Mouse (Mus musculus) stomach, embryonic 15.5 days (tissue): ENCODE measurements around the gene Tia1. TPM values are rescaled to one million over a fixed set of nuclear protein-coding genes. Genes with fewer than 3 reads are reported as not detected.
A peak's percentile ranks its signal among the peaks of the same experiment; 100 is the strongest.

ENCODE experiments used
- ATAC-seq: fragments of 200-750 bp; cut with Nextera tagmentation; 2 replicates; pipeline ENCODE4 v1.8.0; 2017; ENCODE audit warnings: low read depth, moderate number of reproducible peaks, moderate TSS enrichment; ENCODE audit not compliant: insufficient read depth, low FRiP score
- H3K27ac ChIP-seq: fragments of 300-500 bp; sonication (generic); 2 replicates; pipeline ENCODE4 v1.5.1; 2015; ENCODE audit warnings: mild to moderate bottlenecking, inconsistent platforms
- H3K27me3 ChIP-seq: fragments of 300-500 bp; sonication (generic); replicated peaks from 2 replicates; pipeline ENCODE4 v1.6.1; 2015; ENCODE audit warnings: inconsistent platforms
- H3K36me3 ChIP-seq: fragments of 300-500 bp; sonication (generic); 2 replicates; pipeline ENCODE4 v1.6.1; 2015; ENCODE audit warnings: inconsistent platforms
- H3K4me1 ChIP-seq: fragments of 300-500 bp; sonication (generic); 2 replicates; pipeline ENCODE4 v1.6.1; 2015; ENCODE audit warnings: inconsistent platforms
- H3K4me2 ChIP-seq: fragments of 300-500 bp; sonication (generic); 2 replicates; pipeline ENCODE4 v1.6.1; 2015; ENCODE audit warnings: mild to moderate bottlenecking, inconsistent platforms
- H3K4me3 ChIP-seq: fragments of 300-500 bp; sonication (generic); replicated peaks from 2 replicates; pipeline ENCODE4 v1.5.1; 2015; ENCODE audit warnings: inconsistent platforms
- H3K9ac ChIP-seq: fragments of 300-500 bp; sonication (generic); 2 replicates; pipeline ENCODE4 v1.6.1; 2015; ENCODE audit warnings: inconsistent platforms
- H3K9me3 ChIP-seq: fragments of 300-500 bp; sonication (generic); 2 replicates; pipeline ENCODE4 v1.6.1; 2016; ENCODE audit warnings: inconsistent platforms
- WGBS: fragments of 180-500 bp; shearing (Covaris S2); methylation state at CpG from one replicate; pipeline ENCODE4 v1.1.7; 2015; 5-methylcytosine and 5-hydroxymethylcytosine counted together
- polyA plus RNA-seq: library from polyadenylated mRNA; unstranded; fragments of >200 nt; fragmentation: Nextera tagmentation; extraction: Ambion mirVana; gene quantifications from 2 replicates; pipeline ENCODE4 v1.2.1, GENCODE M21; 2015

Gene Tia1
- polyA plus RNA-seq, 1 experiment from 2014 or later = 158 TPM

DNA sequence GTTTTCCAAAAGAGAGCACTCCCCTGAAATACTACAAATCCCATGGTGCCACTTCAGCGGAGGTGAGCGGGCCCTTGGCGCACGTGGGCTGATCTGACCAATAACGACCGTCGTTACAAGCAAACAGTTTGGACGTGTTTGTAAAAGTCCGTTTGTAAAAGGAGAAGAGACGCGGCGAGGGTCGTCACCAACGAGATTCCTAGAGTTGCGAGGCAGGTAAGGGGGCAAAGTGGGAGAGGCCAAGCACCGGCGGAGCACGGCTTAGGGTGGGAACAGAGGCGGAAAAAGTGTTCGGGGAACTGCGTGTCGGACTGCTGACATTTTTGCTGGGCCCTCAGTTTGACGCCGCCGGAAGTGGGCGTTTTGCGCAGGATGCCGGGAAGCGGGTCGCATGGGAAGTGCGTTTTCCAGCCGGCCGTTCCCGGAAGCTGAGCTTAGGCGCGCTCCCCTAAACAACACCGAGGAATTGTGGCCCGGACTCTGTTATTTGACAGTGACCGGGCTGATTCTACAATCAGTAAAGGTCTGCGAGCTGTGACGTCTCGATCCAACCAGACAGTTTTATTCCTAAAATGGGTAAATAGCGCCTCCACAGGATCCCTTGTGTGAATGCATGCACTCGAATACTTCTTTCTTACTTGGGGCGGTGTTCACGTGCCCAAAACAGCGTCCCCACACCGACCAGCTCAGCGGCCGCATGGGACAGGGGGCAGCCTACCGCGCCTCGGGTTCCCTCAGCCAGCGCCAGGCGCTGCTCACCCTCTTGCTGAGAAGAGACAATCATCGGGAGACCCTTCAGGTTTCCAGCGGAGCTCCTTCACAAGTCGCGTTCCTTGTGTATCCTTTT, 34.5 kb downstream of the Tia1 start, which contains the start of gene C87436:
Gene C87436 (plus strand): TSS at position 103 of the 847 bp plus-strand sequence.
- peak within 1 kb of the TSS; percentile 76 for H3K9ac ChIP-seq
- WGBS = under 1% methylated on average over 59 of the region's 59 CpGs
- H3K27ac ChIP-seq = peak within 1 kb of the TSS; percentile 96
- H3K9me3 ChIP-seq = no peaks in the 10 kb centered on the region
- peak; percentile 94 for ATAC-seq
- no peaks in the 10 kb centered on the region for H3K27me3 ChIP-seq
- peak within 1 kb of the TSS; percentile 68 for H3K4me2 ChIP-seq
- H3K36me3 ChIP-seq = peaks cover 13% of the 10 kb centered on the region
- 0 out of 2 replicates have a peak, but pooled peaks cover 6% of the 10 kb centered on the region for H3K4me1 ChIP-seq
- H3K4me3 ChIP-seq = peak within 1 kb of the TSS; percentile 76

DNA sequence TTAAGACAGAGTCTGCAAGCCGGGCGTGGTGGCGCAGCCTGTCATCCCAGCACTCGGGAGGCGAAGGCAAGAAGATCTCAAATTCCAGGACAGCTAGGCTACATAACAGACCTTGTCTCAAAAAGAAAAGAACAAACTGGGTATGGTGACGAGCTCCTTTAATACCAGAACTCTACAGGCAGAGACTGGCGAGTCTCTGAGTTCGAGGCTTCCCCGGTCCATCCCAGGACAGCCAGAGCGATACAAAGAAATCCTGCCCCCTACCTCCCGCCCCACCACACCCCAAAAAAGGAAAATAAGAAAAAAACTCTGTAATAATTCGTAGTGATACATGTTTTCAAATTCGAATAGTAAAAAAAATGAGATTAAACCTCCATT, 35.1 kb downstream of the Tia1 start:
- H3K27me3 ChIP-seq = no peaks in the 10 kb centered on the region
- peaks cover 15% of the 10 kb centered on the region for H3K36me3 ChIP-seq
- peak overlapping the region; percentile 68 for H3K4me2 ChIP-seq
- peak overlapping the region; percentile 76 for H3K9ac ChIP-seq
- ATAC-seq = no peak
- H3K27ac ChIP-seq = peak overlapping the region; percentile 96
- H3K9me3 ChIP-seq = no peaks in the 10 kb centered on the region
- H3K4me3 ChIP-seq = peak overlapping the region; percentile 76
- WGBS = 3% methylated on average over 13 of the region's 13 CpGs
- 0 out of 2 replicates have a peak, but pooled peaks cover 6% of the 10 kb centered on the region for H3K4me1 ChIP-seq

DNA sequence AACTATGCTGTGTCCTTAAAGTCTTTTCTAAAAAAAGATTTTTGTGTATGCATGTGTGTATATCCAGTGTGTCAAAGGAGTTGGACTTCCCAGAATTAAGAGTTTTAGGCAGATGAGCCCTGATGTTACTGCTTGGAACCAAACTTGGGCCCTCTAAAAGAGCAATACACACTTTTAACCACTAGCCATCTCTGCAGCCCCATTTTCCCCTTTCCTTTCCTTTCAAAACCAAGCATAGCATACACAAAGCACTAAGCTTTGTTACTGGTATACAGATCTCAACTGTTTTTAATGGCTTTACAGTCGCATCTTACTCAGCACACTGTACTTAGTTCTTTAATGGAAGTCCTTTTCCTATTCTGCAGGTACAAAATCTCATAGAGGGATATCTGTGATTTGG, 35.5 kb downstream of the Tia1 start:
- Histone ChIP-seq H3K4me2 (peak overlapping the region; percentile 68), H3K27me3 (no peaks in the 10 kb centered on the region), H3K9ac (no peak overlapping the region; the same call in 1 of the 2 replicates), H3K36me3 (peaks cover 19% of the 10 kb centered on the region), H3K27ac (no peak overlapping the region), H3K9me3 (no peaks in the 10 kb centered on the region), H3K4me3 (peak overlapping the region; percentile 76), H3K4me1 (0 out of 2 replicates have a peak, but pooled peaks cover 6% of the 10 kb centered on the region)
- no peak for ATAC-seq
- 88% methylated on average over 1 of the region's 1 CpGs for WGBS

DNA sequence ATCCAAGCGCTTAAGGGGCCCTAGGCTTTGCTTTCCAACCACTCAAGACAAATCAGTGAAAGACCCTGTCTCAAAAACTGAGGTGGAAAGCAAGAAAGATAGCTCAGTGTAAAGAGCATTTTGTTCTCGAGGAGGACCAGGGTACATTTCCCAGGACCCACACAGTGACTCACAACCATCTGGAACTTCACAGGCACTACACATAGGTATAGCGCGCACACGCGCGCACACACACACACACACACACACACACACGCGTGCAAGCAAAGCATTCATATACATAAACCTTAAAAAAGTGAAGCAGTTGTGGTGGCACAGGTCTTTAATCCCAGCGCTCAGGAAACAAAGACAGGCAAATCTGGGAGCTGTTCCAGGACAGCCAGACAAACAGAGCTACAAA, 37.6 kb downstream of the Tia1 start:
- Histone ChIP-seq H3K27me3 (no peaks in the 10 kb centered on the region), H3K9ac (no peak overlapping the region), H3K4me1 (0 out of 2 replicates have a peak, but pooled peaks cover 6% of the 10 kb centered on the region), H3K36me3 (peaks cover 25% of the 10 kb centered on the region), H3K4me3 (no peak overlapping the region), H3K4me2 (no peak overlapping the region), H3K27ac (no peak overlapping the region), H3K9me3 (no peaks in the 10 kb centered on the region)
- ATAC-seq = no peak
- WGBS = 91% methylated on average over 10 of the region's 10 CpGs

DNA sequence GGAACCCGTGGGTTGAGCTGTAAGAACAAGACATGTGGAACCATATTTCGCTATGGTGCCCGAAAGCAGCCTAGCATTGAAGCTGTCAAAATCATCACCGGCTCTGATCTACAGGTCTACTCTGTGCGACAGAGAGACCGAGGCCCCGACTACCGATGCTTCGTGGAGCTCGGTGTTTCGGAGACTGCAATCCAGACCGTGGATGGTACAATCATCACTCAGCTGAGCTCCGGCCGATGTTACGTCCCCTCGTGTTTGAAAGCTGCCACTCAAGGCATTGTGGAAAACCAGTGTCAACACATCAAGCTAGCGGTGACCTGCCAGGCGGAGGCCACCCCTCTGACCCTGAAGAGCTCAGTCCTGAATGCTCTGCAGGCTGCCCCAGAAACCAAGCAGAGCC, 41.5 kb downstream of the Tia1 start:
- H3K36me3 ChIP-seq = peaks cover 36% of the 10 kb centered on the region
- H3K4me3 ChIP-seq = no peak overlapping the region
- no peaks in the 10 kb centered on the region for H3K9me3 ChIP-seq
- WGBS = 91% methylated on average over 18 of the region's 18 CpGs
- H3K4me1 ChIP-seq = no peaks in the 10 kb centered on the region
- ATAC-seq = no peak
- no peaks in the 10 kb centered on the region for H3K27me3 ChIP-seq
- no peak overlapping the region for H3K9ac ChIP-seq
- H3K4me2 ChIP-seq = no peak overlapping the region
- H3K27ac ChIP-seq = no peak overlapping the region

DNA sequence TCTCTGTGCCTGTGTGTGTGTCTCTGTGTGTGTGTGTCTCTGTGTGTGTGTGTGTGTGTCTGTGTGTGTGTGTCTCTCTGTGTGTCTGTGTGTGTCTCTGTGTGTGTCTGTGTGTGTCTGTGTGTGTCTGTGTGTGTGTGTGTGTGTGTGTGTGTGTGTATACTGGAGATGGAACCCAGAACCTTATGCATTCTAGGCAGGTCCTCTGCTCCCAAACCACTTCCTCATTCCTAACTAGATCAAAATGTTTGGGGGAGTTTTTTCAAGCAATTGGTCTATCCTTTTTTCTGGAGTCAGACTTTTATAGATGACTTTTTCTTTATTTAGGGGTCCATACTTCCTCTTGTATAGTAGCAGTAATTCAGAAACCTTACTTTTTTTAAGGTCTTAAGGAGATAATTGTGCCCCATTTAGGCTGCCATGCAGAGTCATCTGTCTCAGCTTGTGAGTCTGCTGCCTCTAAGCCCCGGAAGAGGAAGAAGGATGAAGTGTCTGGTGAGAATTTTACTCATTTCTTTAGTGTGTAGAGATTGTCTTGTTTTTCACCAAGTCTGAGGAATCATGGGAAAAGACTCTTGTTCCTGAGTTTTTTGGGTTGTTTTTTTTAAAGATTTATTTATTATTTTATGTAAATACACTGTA, 43.0 kb downstream of the Tia1 start:
- no peak overlapping the region for H3K27ac ChIP-seq
- H3K4me1 ChIP-seq = no peaks in the 10 kb centered on the region
- peaks cover 43% of the 10 kb centered on the region for H3K36me3 ChIP-seq
- no peaks in the 10 kb centered on the region for H3K9me3 ChIP-seq
- no peak overlapping the region for H3K4me3 ChIP-seq
- no peak for ATAC-seq
- H3K9ac ChIP-seq = no peak overlapping the region
- WGBS = 78% methylated on average over 1 of the region's 1 CpGs
- H3K4me2 ChIP-seq = no peak overlapping the region
- no peaks in the 10 kb centered on the region for H3K27me3 ChIP-seq

DNA sequence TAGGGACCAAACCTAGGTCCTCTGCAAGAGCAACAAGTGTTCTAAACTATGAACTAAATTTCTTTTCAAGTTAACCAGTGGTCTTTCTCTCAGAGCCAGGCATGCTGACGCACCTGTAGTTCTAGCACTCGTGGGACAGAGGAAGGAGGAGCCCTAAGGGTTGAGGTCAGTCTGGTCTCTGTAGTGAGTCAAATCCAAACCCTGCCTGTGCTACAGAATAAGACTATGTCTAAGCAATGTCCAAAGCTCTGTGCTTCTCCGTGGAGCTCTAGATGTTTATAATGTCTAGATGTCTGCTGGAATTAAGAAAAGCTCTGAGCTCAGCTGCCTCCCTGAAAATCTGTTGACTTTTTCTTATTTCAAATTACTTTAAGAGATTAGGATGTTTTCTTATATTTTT, 52.7 kb downstream of the Tia1 start:
- Histone ChIP-seq H3K9me3 (no peaks in the 10 kb centered on the region), H3K9ac (no peak overlapping the region), H3K36me3 (peaks cover 25% of the 10 kb centered on the region; the same call in 1 of the 2 replicates), H3K4me3 (no peak overlapping the region), H3K27me3 (no peaks in the 10 kb centered on the region), H3K27ac (no peak overlapping the region), H3K4me2 (no peak overlapping the region), H3K4me1 (no peaks in the 10 kb centered on the region)
- ATAC-seq = no peak
- WGBS = 87% methylated on average over 3 of the region's 3 CpGs

DNA sequence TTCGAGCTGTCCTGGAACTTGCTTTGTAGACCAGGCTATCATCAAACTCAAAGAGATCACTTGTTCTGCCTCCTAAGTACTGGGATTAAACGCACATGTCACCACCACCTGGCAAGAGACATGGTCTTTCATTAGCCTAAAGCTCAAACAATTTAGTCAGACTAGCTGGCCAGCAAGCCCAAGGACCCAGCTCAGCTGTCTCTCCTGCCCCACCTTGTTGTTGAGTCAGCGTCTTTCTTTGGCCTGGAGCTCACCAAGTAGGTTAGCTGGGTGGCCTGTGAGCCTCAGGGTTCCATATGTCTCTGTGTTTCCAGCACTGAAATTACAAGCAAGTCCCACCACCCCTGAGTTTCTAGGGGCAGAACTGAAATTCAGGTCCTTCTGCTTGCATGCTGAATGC, 59.1 kb downstream of the Tia1 start:
- no peak overlapping the region for H3K9ac ChIP-seq
- H3K27me3 ChIP-seq = no peaks in the 10 kb centered on the region
- H3K4me3 ChIP-seq = no peak overlapping the region
- H3K27ac ChIP-seq = no peak overlapping the region
- no peaks in the 10 kb centered on the region for H3K9me3 ChIP-seq
- WGBS = 90% methylated on average over 3 of the region's 3 CpGs
- no peak for ATAC-seq
- H3K36me3 ChIP-seq = peaks cover 15% of the 10 kb centered on the region; the same call in 1 of the 2 replicates
- H3K4me1 ChIP-seq = no peaks in the 10 kb centered on the region
- H3K4me2 ChIP-seq = no peak overlapping the region

DNA sequence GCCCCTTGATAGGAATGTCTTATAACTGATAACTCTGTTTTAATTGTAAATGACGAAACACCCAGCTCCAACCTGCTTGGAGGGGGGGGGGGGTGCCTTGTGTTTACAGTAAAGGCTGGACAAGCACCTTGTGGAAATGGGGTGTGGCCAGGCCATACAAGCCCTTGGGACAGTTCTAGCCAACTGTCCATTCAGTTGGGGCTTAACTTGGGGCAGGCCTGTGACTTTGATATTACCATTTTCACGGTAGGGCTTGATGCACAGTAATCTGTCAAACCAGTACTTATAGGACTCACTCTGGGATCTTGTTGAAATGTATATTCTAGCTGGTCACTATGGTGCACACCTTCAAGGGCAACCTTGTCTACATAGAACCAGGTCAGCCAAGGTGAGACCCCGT, 67.3 kb downstream of the Tia1 start:
- Histone ChIP-seq H3K4me1 (peaks cover 17% of the 10 kb centered on the region), H3K4me2 (peak overlapping the region; percentile 67), H3K9ac (no peak overlapping the region), H3K27me3 (no peaks in the 10 kb centered on the region), H3K36me3 (0 out of 2 replicates have a peak, but pooled peaks cover 4% of the 10 kb centered on the region), H3K9me3 (no peaks in the 10 kb centered on the region), H3K4me3 (peak overlapping the region; percentile 39), H3K27ac (peak overlapping the region; percentile 76; the same call in 1 of the 2 replicates)
- 75% methylated on average over 3 of the region's 3 CpGs for WGBS
- ATAC-seq = no peak

DNA sequence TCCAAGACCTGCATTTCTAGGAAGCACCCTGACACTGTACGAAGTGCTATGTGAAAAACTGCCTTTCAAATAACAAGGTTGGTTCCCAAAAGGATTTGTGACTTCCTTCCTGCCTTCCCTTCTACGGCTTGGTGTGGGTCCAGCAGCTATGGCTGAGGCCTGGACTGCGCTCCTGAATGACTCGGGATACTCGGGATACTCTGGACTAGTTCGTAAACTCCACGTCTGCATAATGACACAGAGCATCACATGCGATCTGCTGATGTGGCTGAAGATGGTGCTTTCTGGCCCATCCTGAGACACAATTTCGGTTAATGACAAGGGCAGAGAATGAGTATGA, 67.7 kb downstream of the Tia1 start:
- H3K27ac ChIP-seq = peak overlapping the region; percentile 76
- WGBS = 12% methylated on average over 9 of the region's 9 CpGs
- no peaks in the 10 kb centered on the region for H3K9me3 ChIP-seq
- peak overlapping the region; percentile 67 for H3K4me2 ChIP-seq
- H3K36me3 ChIP-seq = 0 out of 2 replicates have a peak, but pooled peaks cover 4% of the 10 kb centered on the region
- H3K9ac ChIP-seq = peak overlapping the region; percentile 55; the same call in 1 of the 2 replicates
- ATAC-seq = peak; percentile 12; the same call in 1 of the 2 replicates
- H3K27me3 ChIP-seq = no peaks in the 10 kb centered on the region
- peak overlapping the region; percentile 39 for H3K4me3 ChIP-seq
- H3K4me1 ChIP-seq = peaks cover 17% of the 10 kb centered on the region

DNA sequence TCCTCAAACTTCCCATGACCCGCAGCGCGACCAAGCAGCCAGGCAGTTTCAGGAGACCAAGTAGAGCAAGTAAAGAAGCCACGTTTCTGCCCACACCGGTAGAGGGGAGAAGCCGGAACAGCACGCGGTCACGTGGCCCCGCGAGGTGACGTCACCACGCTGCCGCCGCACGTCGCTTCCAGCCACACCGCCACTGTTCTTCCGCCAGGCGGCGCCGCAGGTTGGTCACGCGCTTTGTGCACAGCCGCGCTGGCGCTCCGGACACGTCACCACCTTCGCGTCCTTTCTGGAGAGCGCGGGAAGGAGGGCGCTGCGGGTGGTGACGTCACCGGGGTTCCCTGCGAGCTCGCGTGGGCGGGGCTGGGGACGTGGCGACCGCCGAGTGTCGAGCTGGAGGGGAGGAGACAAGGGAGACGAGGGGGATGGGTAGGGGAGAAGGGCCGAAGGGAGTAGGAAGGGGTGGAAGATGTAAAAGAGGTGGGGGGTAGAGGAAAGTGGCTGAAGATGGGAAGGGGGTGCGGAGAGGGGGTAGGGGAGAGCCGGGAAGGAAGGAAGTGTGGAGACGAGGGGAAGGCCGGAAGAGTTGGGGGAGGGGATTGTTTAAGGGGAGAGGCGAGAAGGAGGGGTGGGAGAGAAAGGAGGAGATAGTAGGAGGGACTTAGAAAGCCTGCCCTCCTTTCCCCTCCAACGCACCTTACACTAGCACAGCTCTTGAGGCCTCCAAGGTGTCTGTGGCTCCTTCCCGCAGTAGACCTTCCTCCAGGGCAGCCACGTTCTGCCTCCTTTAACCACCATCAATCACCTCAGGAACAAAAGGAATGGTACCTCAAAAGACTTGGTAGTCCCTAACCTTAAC, 68.3 kb downstream of the Tia1 start:
- no peaks in the 10 kb centered on the region for H3K9me3 ChIP-seq
- H3K27me3 ChIP-seq = no peaks in the 10 kb centered on the region
- ATAC-seq = peak; percentile 94
- peak overlapping the region; percentile 39 for H3K4me3 ChIP-seq
- WGBS = under 1% methylated on average over 56 of the region's 56 CpGs
- H3K4me2 ChIP-seq = peak overlapping the region; percentile 67
- peak overlapping the region; percentile 86 for H3K27ac ChIP-seq
- H3K9ac ChIP-seq = peak overlapping the region; percentile 55; the same call in 1 of the 2 replicates
- peaks cover 17% of the 10 kb centered on the region for H3K4me1 ChIP-seq
- H3K36me3 ChIP-seq = 0 out of 2 replicates have a peak, but pooled peaks cover 4% of the 10 kb centered on the region
